Mouse (Mus musculus): ENCODE measurements at regions not wholly inside any gene's neighbourhood (a gene's known extent, or its start where the extent isn't known, plus 50 kb on each side); places are given as distances from the start of the nearest gene placed in this dataset.

DNA sequence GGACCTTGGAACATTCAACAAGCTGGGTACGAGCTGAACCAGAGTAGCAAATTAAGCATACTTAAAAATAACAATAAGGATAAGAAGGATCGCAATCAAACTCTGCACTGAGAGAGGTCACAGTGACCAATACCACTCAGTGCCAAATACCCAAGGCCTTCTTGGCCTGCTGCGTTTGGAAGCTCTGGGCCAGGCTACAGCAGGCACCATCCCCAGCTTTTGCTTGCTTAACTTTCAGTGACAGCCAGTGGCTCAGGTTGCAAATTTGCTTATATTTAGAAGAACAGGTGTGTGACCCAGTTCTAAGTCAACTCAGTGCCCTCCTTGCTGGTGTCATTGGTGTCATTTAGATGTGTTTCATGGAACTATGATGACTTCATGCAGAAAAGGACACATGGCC is 335.7 kb upstream of the Gm9747 start:
- no peak overlapping the region for H3K27ac ChIP-seq (ENCODE audit: insufficient read depth, low read depth)
- no peaks in the 10 kb centered on the region for H3K79me2 ChIP-seq (replicated peaks; ENCODE audit: control insufficient read depth, extremely low read depth, insufficient read depth, poor library complexity, severe bottlenecking)
- no peak overlapping the region for H3K4me3 ChIP-seq (replicated peaks in 1 of 3; ENCODE audit: low read depth in 2 of 3, low read length in 2 of 3, poor library complexity in 1 of 3)
- TF ChIP-seq RCOR1 (conservative IDR thresholded peaks at IDR 0.05; ENCODE audit: low read depth, low read length) (no peak), USF2 (conservative IDR thresholded peaks at IDR 0.05; ENCODE audit: low read depth, low read length) (no peak), PAX5 (IDR thresholded peaks at IDR 0.05; ENCODE audit: low read length) (no peak)
- in situ Hi-C loops (cut with MboI; ENCODE audit: low pct_ligation_motif_present, low pct_unique_long_range_greater_than_20kb, low sequenced_read_pairs): no loop called here
- H3K27me3 ChIP-seq (replicated peaks): no peaks in the 10 kb centered on the region
- no peak for DNase-seq (ENCODE audit: extremely low read depth)
- no peak overlapping the region for H3K9ac ChIP-seq (ENCODE audit: insufficient read depth, low read depth)
- no peaks in the 10 kb centered on the region for H3K9me3 ChIP-seq (replicated peaks; ENCODE audit: low read length)
- H3K4me2 ChIP-seq (ENCODE audit: insufficient read depth, low read depth, poor library complexity, severe bottlenecking): no peak overlapping the region
- H3K4me1 ChIP-seq (ENCODE audit: control insufficient read depth in 1 of 2, insufficient read depth in 2 of 2): no peaks in the 10 kb centered on the region
- H3K36me3 ChIP-seq (replicated peaks in 1 of 2; ENCODE audit: control insufficient read depth in 1 of 2, insufficient read depth in 1 of 2, low read length in 1 of 2): no peaks in the 10 kb centered on the region
- dilution Hi-C loops (cut with MboI; ENCODE audit: extremely low pct_ligation_motif_present, extremely low pct_unique_long_range_greater_than_20kb, low sequenced_read_pairs): no loop called here

DNA sequence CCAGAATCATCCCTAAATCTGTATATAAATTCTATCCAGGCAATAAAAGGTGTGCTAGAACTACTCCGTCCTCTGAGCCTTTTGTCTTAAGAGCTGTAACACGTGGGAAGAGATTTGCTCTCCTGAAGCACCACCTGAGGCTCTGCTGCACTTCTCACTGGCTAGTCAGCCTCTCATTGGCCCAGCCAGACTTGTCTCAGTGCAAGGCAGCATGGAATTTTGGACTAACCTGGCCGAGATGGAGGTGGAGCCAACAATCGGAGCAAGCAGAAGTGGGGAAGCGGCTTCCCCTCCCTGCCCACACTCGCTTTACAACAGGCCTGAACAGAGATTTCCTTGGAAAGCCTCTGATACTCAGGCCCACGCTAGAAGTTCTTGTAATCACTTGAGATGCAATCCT is 332.1 kb upstream of the Gm9747 start:
- Histone ChIP-seq H3K9me3 (replicated peaks; ENCODE audit: low read length) (no peaks in the 10 kb centered on the region), H3K4me1 (ENCODE audit: control insufficient read depth in 1 of 2, insufficient read depth in 2 of 2) (no peaks in the 10 kb centered on the region), H3K9ac (ENCODE audit: insufficient read depth, low read depth) (no peak overlapping the region), H3K79me2 (replicated peaks; ENCODE audit: control insufficient read depth, extremely low read depth, insufficient read depth, poor library complexity, severe bottlenecking) (no peaks in the 10 kb centered on the region), H3K36me3 (replicated peaks in 1 of 2; ENCODE audit: control insufficient read depth in 1 of 2, insufficient read depth in 1 of 2, low read length in 1 of 2) (no peaks in the 10 kb centered on the region), H3K27me3 (replicated peaks) (no peaks in the 10 kb centered on the region), H3K4me2 (ENCODE audit: insufficient read depth, low read depth, poor library complexity, severe bottlenecking) (no peak overlapping the region), H3K27ac (ENCODE audit: insufficient read depth, low read depth) (no peak overlapping the region), H3K4me3 (replicated peaks in 1 of 3; ENCODE audit: low read depth in 2 of 3, low read length in 2 of 3, poor library complexity in 1 of 3) (no peak overlapping the region)
- TF ChIP-seq POLR2AphosphoS2 (IDR thresholded peaks at IDR 0.05; ENCODE audit: low read depth, low read length) (no peak), JUND (conservative IDR thresholded peaks at IDR 0.05; ENCODE audit: low read depth, low read length) (no peak), ETS1 (conservative IDR thresholded peaks at IDR 0.05; ENCODE audit: low read depth, low read length) (no peak)
- DNase-seq (ENCODE audit: extremely low read depth): no peak
- in situ Hi-C loops (cut with MboI; ENCODE audit: low pct_ligation_motif_present, low pct_unique_long_range_greater_than_20kb, low sequenced_read_pairs): no loop called here
- dilution Hi-C loops (cut with MboI; ENCODE audit: extremely low pct_ligation_motif_present, extremely low pct_unique_long_range_greater_than_20kb, low sequenced_read_pairs): no loop called here

DNA sequence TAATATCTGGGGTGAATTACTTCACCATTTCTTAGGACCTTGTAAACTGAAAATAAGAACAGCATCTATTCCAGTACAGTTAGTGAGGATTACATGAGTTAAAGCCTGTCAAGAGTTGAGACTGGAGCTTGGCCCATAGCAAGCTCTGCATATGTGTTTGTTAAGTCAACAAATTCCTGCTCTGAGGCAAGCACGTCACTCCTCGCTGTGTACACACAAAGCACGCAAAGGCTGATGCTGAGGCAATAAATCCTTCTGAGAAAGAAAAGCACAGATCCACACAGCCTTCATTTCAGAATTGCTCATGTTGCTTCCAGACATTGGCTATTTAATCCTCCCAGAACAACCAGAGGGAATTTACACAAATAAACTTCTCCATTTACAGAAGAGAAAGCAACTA is 328.9 kb upstream of the Gm9747 start:
- no peak overlapping the region for H3K4me3 ChIP-seq (replicated peaks in 1 of 3; ENCODE audit: low read depth in 2 of 3, low read length in 2 of 3, poor library complexity in 1 of 3)
- no peaks in the 10 kb centered on the region for H3K79me2 ChIP-seq (replicated peaks; ENCODE audit: control insufficient read depth, extremely low read depth, insufficient read depth, poor library complexity, severe bottlenecking)
- H3K36me3 ChIP-seq (replicated peaks in 1 of 2; ENCODE audit: control insufficient read depth in 1 of 2, insufficient read depth in 1 of 2, low read length in 1 of 2): no peaks in the 10 kb centered on the region
- DNase-seq (ENCODE audit: extremely low read depth): no peak
- no peaks in the 10 kb centered on the region for H3K4me1 ChIP-seq (ENCODE audit: control insufficient read depth in 1 of 2, insufficient read depth in 2 of 2)
- in situ Hi-C loops (cut with MboI; ENCODE audit: low pct_ligation_motif_present, low pct_unique_long_range_greater_than_20kb, low sequenced_read_pairs) (no loop called here), dilution Hi-C loops (cut with MboI; ENCODE audit: extremely low pct_ligation_motif_present, extremely low pct_unique_long_range_greater_than_20kb, low sequenced_read_pairs) (no loop called here)
- no peak overlapping the region for H3K9ac ChIP-seq (ENCODE audit: insufficient read depth, low read depth)
- H3K27ac ChIP-seq (ENCODE audit: insufficient read depth, low read depth): no peak overlapping the region
- no peak overlapping the region for H3K4me2 ChIP-seq (ENCODE audit: insufficient read depth, low read depth, poor library complexity, severe bottlenecking)
- H3K27me3 ChIP-seq (replicated peaks): no peaks in the 10 kb centered on the region
- H3K9me3 ChIP-seq (replicated peaks; ENCODE audit: low read length): no peaks in the 10 kb centered on the region
- no peak for TF ChIP-seq SIN3A (IDR thresholded peaks at IDR 0.05; ENCODE audit: low read length)

DNA sequence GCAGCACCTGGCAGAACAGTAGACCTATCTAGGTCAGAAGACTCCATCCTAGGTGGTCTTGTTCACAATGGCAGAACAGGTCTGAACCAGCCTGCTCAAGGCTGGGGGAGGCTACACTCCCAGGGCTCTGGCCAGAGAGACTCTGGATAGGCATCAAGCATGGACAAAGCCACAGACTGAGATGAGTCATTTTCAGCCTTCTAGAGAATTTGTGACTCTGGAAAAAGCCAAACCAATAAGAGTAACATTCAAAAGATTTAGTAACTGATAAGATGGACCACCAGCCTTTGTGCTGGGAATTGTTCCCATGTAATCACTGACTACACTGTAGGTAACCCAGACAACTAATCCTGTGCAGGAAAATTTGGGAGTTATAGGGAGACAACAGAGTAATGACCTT is 320.3 kb upstream of the Gm9747 start:
- Histone ChIP-seq H3K4me1 (ENCODE audit: control insufficient read depth in 1 of 2, insufficient read depth in 2 of 2) (no peaks in the 10 kb centered on the region), H3K4me3 (replicated peaks in 1 of 3; ENCODE audit: low read depth in 2 of 3, low read length in 2 of 3, poor library complexity in 1 of 3) (no peak overlapping the region), H3K4me2 (ENCODE audit: insufficient read depth, low read depth, poor library complexity, severe bottlenecking) (no peak overlapping the region), H3K9ac (ENCODE audit: insufficient read depth, low read depth) (no peak overlapping the region), H3K9me3 (replicated peaks; ENCODE audit: low read length) (no peaks in the 10 kb centered on the region), H3K79me2 (replicated peaks; ENCODE audit: control insufficient read depth, extremely low read depth, insufficient read depth, poor library complexity, severe bottlenecking) (no peaks in the 10 kb centered on the region), H3K36me3 (replicated peaks in 1 of 2; ENCODE audit: control insufficient read depth in 1 of 2, insufficient read depth in 1 of 2, low read length in 1 of 2) (no peaks in the 10 kb centered on the region), H3K27ac (ENCODE audit: insufficient read depth, low read depth) (no peak overlapping the region), H3K27me3 (replicated peaks) (no peaks in the 10 kb centered on the region)
- in situ Hi-C loops (cut with MboI; ENCODE audit: low pct_ligation_motif_present, low pct_unique_long_range_greater_than_20kb, low sequenced_read_pairs) (no loop called here), dilution Hi-C loops (cut with MboI; ENCODE audit: extremely low pct_ligation_motif_present, extremely low pct_unique_long_range_greater_than_20kb, low sequenced_read_pairs) (no loop called here)
- DNase-seq (ENCODE audit: extremely low read depth): no peak
- TF ChIP-seq E2F4 (IDR thresholded peaks at IDR 0.05; ENCODE audit: insufficient replicate concordance, low read depth, low read length) (no peak), JUN (IDR thresholded peaks at IDR 0.05; ENCODE audit: insufficient read depth, low read depth, low read length) (no peak), IRF4 (IDR thresholded peaks at IDR 0.05; ENCODE audit: low read depth, low read length) (no peak), JUND (conservative IDR thresholded peaks at IDR 0.05; ENCODE audit: low read depth, low read length) (no peak)

Data from CH12.LX (cell line).